Mouse (Mus musculus): ENCODE results near the gene Nostrin. TPM values are rescaled to one million over a fixed set of nuclear protein-coding genes. Genes with fewer than 3 reads are reported as not detected.

Nostrin gene
- polyA plus RNA-seq, 1 experiment from 2014 or later: 0.41 TPM

- H3K27me3 ChIP-seq (ENCODE audit: insufficient read depth, poor library complexity, severe bottlenecking): no peaks in the 10 kb centered on the region
- no peaks in the 10 kb centered on the region for H3K9me3 ChIP-seq
- no peaks in the 10 kb centered on the region for H3K4me1 ChIP-seq (replicated peaks)
- H3K27ac ChIP-seq: no peak overlapping the region
- no peak for DNase-seq (ENCODE audit: low spot score)
- H3K36me3 ChIP-seq: no peaks in the 10 kb centered on the region
- 76% methylated on average over 10 of the region's 10 CpGs for WGBS
- H3K4me3 ChIP-seq: no peak overlapping the region
These were observed 77.1 kb downstream of the Nostrin start for GRCm38 (mm10) chr2:69212652-69213051.

- 95% methylated on average over 7 of the region's 7 CpGs for WGBS
- DNase-seq (ENCODE audit: low spot score): no peak
- H3K36me3 ChIP-seq: no peaks in the 10 kb centered on the region
These were observed 79.6 kb downstream of the Nostrin start for GRCm38 (mm10) chr2:69215242-69215641.

GRCm38 (mm10) chr2:69221868-69222416 lies 86.3 kb downstream of the Nostrin start:
- Histone ChIP-seq H3K4me3 (no peak overlapping the region), H3K36me3 (no peaks in the 10 kb centered on the region), H3K27ac (no peak overlapping the region), H3K4me1 (replicated peaks) (peaks cover 6% of the 10 kb centered on the region; the same call in 1 of the 2 replicates), H3K27me3 (ENCODE audit: insufficient read depth, poor library complexity, severe bottlenecking) (no peaks in the 10 kb centered on the region), H3K9me3 (no peaks in the 10 kb centered on the region)
- DNase-seq (ENCODE audit: low spot score): no peak
- 38% methylated on average over 5 of the region's 5 CpGs for WGBS

More at GRCm38 (mm10) chr2:69215242-69215641, 79.6 kb downstream of the Nostrin start:
- Histone ChIP-seq H3K4me1 (replicated peaks) (no peaks in the 10 kb centered on the region), H3K27me3 (ENCODE audit: insufficient read depth, poor library complexity, severe bottlenecking) (no peaks in the 10 kb centered on the region), H3K4me3 (no peak overlapping the region), H3K27ac (no peak overlapping the region), H3K9me3 (no peaks in the 10 kb centered on the region)

- H3K36me3 ChIP-seq: no peaks in the 10 kb centered on the region
- 84% methylated on average over 10 of the region's 10 CpGs for WGBS
- peaks cover 6% of the 10 kb centered on the region; the same call in 1 of the 2 replicates for H3K4me1 ChIP-seq (replicated peaks)
- H3K4me3 ChIP-seq: no peak overlapping the region
- DNase-seq (ENCODE audit: low spot score): no peak
- H3K27me3 ChIP-seq (ENCODE audit: insufficient read depth, poor library complexity, severe bottlenecking): no peaks in the 10 kb centered on the region
- H3K27ac ChIP-seq: no peak overlapping the region
- no peaks in the 10 kb centered on the region for H3K9me3 ChIP-seq
These were observed 87.2 kb downstream of the Nostrin start for GRCm38 (mm10) chr2:69222815-69223214.

- peaks cover 6% of the 10 kb centered on the region; the same call in 1 of the 2 replicates for H3K4me1 ChIP-seq (replicated peaks)
- H3K27ac ChIP-seq: no peak overlapping the region
- no peaks in the 10 kb centered on the region for H3K9me3 ChIP-seq
- DNase-seq (ENCODE audit: low spot score): no peak
- H3K4me3 ChIP-seq: no peak overlapping the region
- 82% methylated on average over 2 of the region's 2 CpGs for WGBS
- no peaks in the 10 kb centered on the region for H3K36me3 ChIP-seq
- no peaks in the 10 kb centered on the region for H3K27me3 ChIP-seq (ENCODE audit: insufficient read depth, poor library complexity, severe bottlenecking)
These were observed 89.1 kb downstream of the Nostrin start for GRCm38 (mm10) chr2:69224724-69225123.

GRCm38 (mm10) chr2:69226876-69227275 lies 91.3 kb downstream of the Nostrin start:
- no peaks in the 10 kb centered on the region for H3K36me3 ChIP-seq
- WGBS: 88% methylated on average over 9 of the region's 9 CpGs
- H3K4me1 ChIP-seq (replicated peaks): peaks cover 4% of the 10 kb centered on the region; the same call in 1 of the 2 replicates
- no peaks in the 10 kb centered on the region for H3K9me3 ChIP-seq
- no peak overlapping the region for H3K27ac ChIP-seq
- DNase-seq (ENCODE audit: low spot score): no peak
- H3K4me3 ChIP-seq: no peak overlapping the region
- H3K27me3 ChIP-seq (ENCODE audit: insufficient read depth, poor library complexity, severe bottlenecking): no peaks in the 10 kb centered on the region

- no peak overlapping the region for H3K27ac ChIP-seq
- no peaks in the 10 kb centered on the region for H3K36me3 ChIP-seq
- H3K9me3 ChIP-seq: no peaks in the 10 kb centered on the region
- no peaks in the 10 kb centered on the region for H3K4me1 ChIP-seq (replicated peaks)
- H3K27me3 ChIP-seq (ENCODE audit: insufficient read depth, poor library complexity, severe bottlenecking): no peaks in the 10 kb centered on the region
- 81% methylated on average over 6 of the region's 6 CpGs for WGBS
- no peak for DNase-seq (ENCODE audit: low spot score)
- H3K4me3 ChIP-seq: no peak overlapping the region
These were observed 93.0 kb downstream of the Nostrin start for GRCm38 (mm10) chr2:69228635-69229034.

- no peak for DNase-seq (ENCODE audit: low spot score)
- H3K27me3 ChIP-seq (ENCODE audit: insufficient read depth, poor library complexity, severe bottlenecking): no peaks in the 10 kb centered on the region
- no peak overlapping the region for H3K27ac ChIP-seq
- no peaks in the 10 kb centered on the region for H3K4me1 ChIP-seq (replicated peaks)
- H3K36me3 ChIP-seq: no peaks in the 10 kb centered on the region
- no peaks in the 10 kb centered on the region for H3K9me3 ChIP-seq
- H3K4me3 ChIP-seq: no peak overlapping the region
- 90% methylated on average over 2 of the region's 2 CpGs for WGBS
These were observed 94.5 kb downstream of the Nostrin start for GRCm38 (mm10) chr2:69230137-69230536.

- Histone ChIP-seq H3K9me3 (no peaks in the 10 kb centered on the region), H3K4me1 (replicated peaks) (no peaks in the 10 kb centered on the region), H3K27me3 (ENCODE audit: insufficient read depth, poor library complexity, severe bottlenecking) (no peaks in the 10 kb centered on the region), H3K4me3 (no peak overlapping the region), H3K36me3 (no peaks in the 10 kb centered on the region), H3K27ac (no peak overlapping the region)
- no peak for DNase-seq (ENCODE audit: low spot score)
These were observed 96.5 kb downstream of the Nostrin start for GRCm38 (mm10) chr2:69232101-69232500.

GRCm38 (mm10) chr2:69234976-69235678 lies 99.5 kb downstream of the Nostrin start:
- Histone ChIP-seq H3K4me1 (replicated peaks) (no peaks in the 10 kb centered on the region), H3K9me3 (no peaks in the 10 kb centered on the region), H3K27me3 (ENCODE audit: insufficient read depth, poor library complexity, severe bottlenecking) (no peaks in the 10 kb centered on the region), H3K27ac (no peak overlapping the region), H3K36me3 (no peaks in the 10 kb centered on the region), H3K4me3 (no peak overlapping the region)
- WGBS: 85% methylated on average over 5 of the region's 5 CpGs
- no peak for DNase-seq (ENCODE audit: low spot score)

Other genes starting within 250 kb of the Nostrin start
- gene Spc25, start 70.4 kb downstream of the Nostrin start, polyA plus RNA-seq (2016; fragmentation: Nextera tagmentation; extraction: Ambion mirVana): 223 and 229 TPM in 2 replicates
- not detected in 2 replicates for gene G6pc2, start 75.3 kb downstream of the Nostrin start, polyA plus RNA-seq (2016; fragmentation: Nextera tagmentation; extraction: Ambion mirVana)
- gene Abcb11, start 206.8 kb downstream of the Nostrin start, polyA plus RNA-seq (2016; fragmentation: Nextera tagmentation; extraction: Ambion mirVana): 0.09 TPM in 1 of 2 replicates, not detected in the other
- not detected in 2 replicates for gene Dhrs9, start 244.6 kb downstream of the Nostrin start, polyA plus RNA-seq (2016; fragmentation: Nextera tagmentation; extraction: Ambion mirVana)